Mouse (Mus musculus) MEL (cell line): Measurements from ENCODE around the gene Ptpn14. TPM values are rescaled to one million over a fixed set of nuclear protein-coding genes. Genes with fewer than 3 reads are reported as not detected.

ENCODE experiments used
- DNase-seq: peaks from one replicate; pipeline ENCODE4 v3.0.0; 2011; ENCODE audit warnings: low read depth, low spot score
- H3K27ac ChIP-seq: 2 replicates; pipeline ENCODE4 v1.5.1; 2012; ENCODE audit warnings: low read depth, mild to moderate bottlenecking, control low read depth, low read length, moderate library complexity; ENCODE audit not compliant: control insufficient read depth
- H3K27me3 ChIP-seq, 2 experiments: fragments of 150-350 bp in 1 of 2; sonication (generic) in 1 of 2; 2 replicates each; pipeline ENCODE4 v1.6.1; 2012; ENCODE audit warnings: low read length in 2 of 2, mild to moderate bottlenecking in 2 of 2, improper control_type of control experiment in 1 of 2, moderate library complexity in 1 of 2; ENCODE audit not compliant: insufficient read depth in 2 of 2, control insufficient read depth in 1 of 2
- H3K36me3 ChIP-seq, 2 experiments: 2 replicates each; pipeline ENCODE4 v1.6.1; 2012 to 2014; ENCODE audit warnings: low read length in 2 of 2, improper control_type of control experiment in 1 of 2, inconsistent platforms in 1 of 2, mild to moderate bottlenecking in 1 of 2; ENCODE audit not compliant: insufficient read depth in 2 of 2, control insufficient read depth in 1 of 2
- H3K4me1 ChIP-seq, 2 experiments: fragments of 150-350 bp in 1 of 2; sonication (generic) in 1 of 2; 2 replicates each; pipeline ENCODE4 v1.6.1; 2012; ENCODE audit warnings: low read length in 2 of 2, improper control_type of control experiment in 1 of 2, mild to moderate bottlenecking in 1 of 2; ENCODE audit not compliant: insufficient read depth in 2 of 2, control insufficient read depth in 1 of 2
- H3K4me3 ChIP-seq, 2 experiments: fragments of 150-350 bp in 1 of 2; sonication (generic) in 1 of 2; 2 replicates each; pipeline ENCODE4 v1.5.1; 2012; ENCODE audit warnings: low read depth in 2 of 2, low read length in 2 of 2, mild to moderate bottlenecking in 2 of 2, moderate library complexity in 2 of 2, control low read depth in 1 of 2, improper control_type of control experiment in 1 of 2; ENCODE audit not compliant: control insufficient read depth in 1 of 2, insufficient read depth in 1 of 2
- H3K79me2 ChIP-seq: 2 replicates; pipeline ENCODE4 v1.6.1; 2012; ENCODE audit warnings: mild to moderate bottlenecking, low read length, moderate library complexity; ENCODE audit not compliant: control insufficient read depth, poor library complexity, insufficient read depth
- H3K9ac ChIP-seq: 2 replicates; pipeline ENCODE4 v1.6.1; 2012; ENCODE audit warnings: low read depth, mild to moderate bottlenecking, control low read depth, low read length, moderate library complexity; ENCODE audit not compliant: control insufficient read depth, poor library complexity, severe bottlenecking
- H3K9me3 ChIP-seq: fragments of 150-350 bp; sonication (generic); replicated peaks from 2 replicates; pipeline ENCODE4 v1.6.1; 2012; ENCODE audit warnings: mild to moderate bottlenecking, low read length, improper control_type of control experiment, moderate library complexity; ENCODE audit not compliant: insufficient read depth
- BHLHE40 ChIP-seq: IDR thresholded peaks from 2 replicates; pipeline ENCODE4 v1.6.1; 2012; ENCODE audit warnings: low read depth, mild to moderate bottlenecking, inconsistent platforms, low read length, improper control_type of control experiment, borderline replicate concordance
- CHD1 ChIP-seq: IDR thresholded peaks from 2 replicates; pipeline ENCODE4 v1.6.1; 2012; ENCODE audit warnings: low read depth, mild to moderate bottlenecking, inconsistent platforms, low read length, improper control_type of control experiment
- CTCF ChIP-seq, 3 experiments: IDR thresholded peaks in 2 of 3; conservative IDR thresholded peaks in 1 of 3; 2 replicates each; pipeline ENCODE4 v1.5.1; 2011 to 2012; ENCODE audit warnings: low read length in 3 of 3, low read depth in 2 of 3, mild to moderate bottlenecking in 2 of 3, improper control_type of control experiment in 1 of 3, inconsistent platforms in 1 of 3, mixed read lengths in 1 of 3, moderate library complexity in 1 of 3; ENCODE audit not compliant: control insufficient read depth in 1 of 3, insufficient read depth in 1 of 3, poor library complexity in 1 of 3, severe bottlenecking in 1 of 3
- E2F4 ChIP-seq: IDR thresholded peaks from 2 replicates; pipeline ENCODE4 v1.6.1; 2011; ENCODE audit warnings: low read depth, low read length, improper control_type of control experiment, borderline replicate concordance
- EP300 ChIP-seq, 2 experiments: IDR thresholded peaks; 2 replicates each; pipeline ENCODE4 v1.6.1; 2011; ENCODE audit warnings: improper control_type of control experiment in 2 of 2, low read length in 2 of 2, low read depth in 1 of 2, mild to moderate bottlenecking in 1 of 2
- ETS1 ChIP-seq: IDR thresholded peaks from 2 replicates; pipeline ENCODE4 v1.6.1; 2012; ENCODE audit warnings: low read depth, mild to moderate bottlenecking, inconsistent platforms, low read length, improper control_type of control experiment, moderate library complexity
- GABPA ChIP-seq: IDR thresholded peaks from 2 replicates; pipeline ENCODE4 v1.6.1; 2012; ENCODE audit warnings: low read depth, mild to moderate bottlenecking, inconsistent platforms, low read length, improper control_type of control experiment, moderate library complexity
- HCFC1 ChIP-seq: IDR thresholded peaks from 2 replicates; pipeline ENCODE4 v1.6.1; 2012; ENCODE audit warnings: low read depth, mild to moderate bottlenecking, inconsistent platforms, low read length, improper control_type of control experiment, moderate library complexity
- KAT2A ChIP-seq: conservative IDR thresholded peaks from 2 replicates; pipeline ENCODE4 v1.6.1; 2012; ENCODE audit warnings: low read depth, low read length, improper control_type of control experiment, inconsistent platforms
- MAX ChIP-seq: IDR thresholded peaks from 2 replicates; pipeline ENCODE4 v1.6.1; 2011; ENCODE audit warnings: low read length, improper control_type of control experiment
- MEF2A ChIP-seq: IDR thresholded peaks from 2 replicates; pipeline ENCODE4 v1.6.1; 2014; ENCODE audit warnings: low read depth, mild to moderate bottlenecking, inconsistent platforms, low read length, improper control_type of control experiment; ENCODE audit not compliant: poor library complexity, insufficient replicate concordance, severe bottlenecking; ENCODE audit errors: extremely low read depth
- MXI1 ChIP-seq: IDR thresholded peaks from 2 replicates; pipeline ENCODE4 v1.6.1; 2011; ENCODE audit warnings: mild to moderate bottlenecking, low read depth, low read length, improper control_type of control experiment
- MYB ChIP-seq: IDR thresholded peaks from 2 replicates; pipeline ENCODE4 v1.6.1; 2011; ENCODE audit warnings: mild to moderate bottlenecking, low read depth, low read length, improper control_type of control experiment
- MYC ChIP-seq: IDR thresholded peaks from 2 replicates; pipeline ENCODE4 v1.6.1; 2011; ENCODE audit warnings: low read depth, mild to moderate bottlenecking, low read length, improper control_type of control experiment, moderate library complexity
- NRF1 ChIP-seq: IDR thresholded peaks from 2 replicates; pipeline ENCODE4 v1.6.1; 2014; ENCODE audit warnings: low read depth, mild to moderate bottlenecking, inconsistent platforms, low read length, improper control_type of control experiment, moderate library complexity; ENCODE audit not compliant: poor library complexity, insufficient read depth, severe bottlenecking
- POLR2AphosphoS2 ChIP-seq: IDR thresholded peaks from 2 replicates; pipeline ENCODE4 v1.6.1; 2011; ENCODE audit warnings: low read length, improper control_type of control experiment
- RAD21 ChIP-seq: IDR thresholded peaks from 2 replicates; pipeline ENCODE4 v1.6.1; 2011; ENCODE audit warnings: mild to moderate bottlenecking, low read depth, low read length, improper control_type of control experiment
- SIN3A ChIP-seq: IDR thresholded peaks from 2 replicates; pipeline ENCODE4 v1.6.1; 2012; ENCODE audit warnings: low read length, improper control_type of control experiment, inconsistent platforms
- SMC3 ChIP-seq: IDR thresholded peaks from 2 replicates; pipeline ENCODE4 v1.6.1; 2011; ENCODE audit warnings: low read depth, low read length, improper control_type of control experiment
- TAL1 ChIP-seq: IDR thresholded peaks from 2 replicates; pipeline ENCODE4 v1.6.1; 2012; ENCODE audit warnings: mild to moderate bottlenecking, inconsistent platforms, low read length, moderate library complexity, mixed read lengths
- TBP ChIP-seq: IDR thresholded peaks from 2 replicates; pipeline ENCODE4 v1.8.0; 2011; ENCODE audit warnings: low read depth, low read length, improper control_type of control experiment
- UBTF ChIP-seq: IDR thresholded peaks from 2 replicates; pipeline ENCODE4 v1.6.1; 2012; ENCODE audit warnings: low read depth, mild to moderate bottlenecking, inconsistent platforms, low read length, improper control_type of control experiment, moderate library complexity, borderline replicate concordance; ENCODE audit not compliant: insufficient read depth
- USF2 ChIP-seq, 2 experiments: IDR thresholded peaks; 2 replicates each; pipeline ENCODE4 v1.6.1; 2011 to 2012; ENCODE audit warnings: improper control_type of control experiment in 2 of 2, low read length in 2 of 2, borderline replicate concordance in 1 of 2, inconsistent platforms in 1 of 2, low read depth in 1 of 2, mild to moderate bottlenecking in 1 of 2; ENCODE audit not compliant: insufficient read depth in 1 of 2
- ZC3H11A ChIP-seq: IDR thresholded peaks from 2 replicates; pipeline ENCODE4 v1.6.1; 2012; ENCODE audit warnings: low read depth, mild to moderate bottlenecking, inconsistent platforms, low read length, improper control_type of control experiment
- ZKSCAN1 ChIP-seq: IDR thresholded peaks from 2 replicates; pipeline ENCODE4 v1.6.1; 2012; ENCODE audit warnings: low read depth, mild to moderate bottlenecking, inconsistent platforms, low read length, improper control_type of control experiment, moderate library complexity
- ZNF384 ChIP-seq: IDR thresholded peaks from 2 replicates; pipeline ENCODE4 v1.6.1; 2012; ENCODE audit warnings: low read depth, mild to moderate bottlenecking, inconsistent platforms, low read length, improper control_type of control experiment
- polyA plus RNA-seq, 2 experiments: library from polyadenylated mRNA; stranded (reverse) in 1 of 2; unstranded in 1 of 2; fragments of >175 nt in 1 of 2; fragments of >200 nt in 1 of 2; gene quantifications; 2 replicates each; pipeline versions ENCODE4 v1.2.1 to v1.2.4; 2012; ENCODE audit warnings: low replicate concordance in 2 of 2, low read depth in 1 of 2; ENCODE audit not compliant: insufficient read length in 2 of 2, insufficient read depth in 1 of 2, missing spikeins in 1 of 2
- total RNA-seq: library from RNA; depleted of rRNA; stranded (reverse); fragments of 300-350 nt; gene quantifications from 2 replicates; pipeline ENCODE4 v1.2.3, GENCODE M21; 2012

Ptpn14 gene
- total and polyA plus RNA-seq, 3 experiments: 0.62 to 1.0 TPM; not detected in 1

GRCm38 (mm10) chr1:189902413-189902812, 174.3 kb downstream of the Ptpn14 start:
- H3K27ac ChIP-seq: no peak overlapping the region
- H3K4me3 ChIP-seq: no peak overlapping the region
- no peaks in the 10 kb centered on the region for H3K4me1 ChIP-seq
- no peak for DNase-seq
- peaks cover 0 to 7% of the 10 kb centered on the region in 2 experiments; a peak in 2 of 4 replicates for H3K36me3 ChIP-seq
- no peaks in the 10 kb centered on the region for H3K79me2 ChIP-seq
- no peak for TF ChIP-seq GABPA
- no peak for TF ChIP-seq UBTF
- no peak for TF ChIP-seq MYB
- TF ChIP-seq USF2 (IDR thresholded peaks at IDR 0.05; ENCODE audit: borderline replicate concordance in 1 of 2, insufficient read depth in 1 of 2, low read depth in 1 of 2, low read length in 2 of 2): no peak
- no peak for TF ChIP-seq ETS1
- no peak for TF ChIP-seq MXI1
- no peak for TF ChIP-seq EP300 (IDR thresholded peaks at IDR 0.05; ENCODE audit: low read depth in 1 of 2, low read length in 2 of 2)
- no peak for TF ChIP-seq ZC3H11A
- no peak for TF ChIP-seq ZKSCAN1
- TF ChIP-seq POLR2AphosphoS2: no peak
- no peak for TF ChIP-seq MEF2A
- TF ChIP-seq ZNF384: no peak
- no peak for TF ChIP-seq NRF1
- TF ChIP-seq E2F4: no peak
- no peak for TF ChIP-seq SIN3A
- no peak for TF ChIP-seq MYC
- no peak for TF ChIP-seq CHD1
- no peak for TF ChIP-seq CTCF (IDR thresholded peaks at IDR 0.05 in 2 of 3, conservative IDR thresholded peaks at IDR 0.05 in 1 of 3; ENCODE audit: control insufficient read depth in 1 of 3, insufficient read depth in 1 of 3, low read depth in 2 of 3, low read length in 3 of 3, poor library complexity in 1 of 3, severe bottlenecking in 1 of 3)
- no peak for TF ChIP-seq RAD21
- no peak for TF ChIP-seq KAT2A
- H3K9ac ChIP-seq: no peak overlapping the region
- no peaks in the 10 kb centered on the region for H3K27me3 ChIP-seq
- no peaks in the 10 kb centered on the region for H3K9me3 ChIP-seq

- TF ChIP-seq TBP (no peak), MAX (no peak), ZKSCAN1 (no peak), BHLHE40 (no peak), TAL1 (no peak), ETS1 (no peak), HCFC1 (no peak), GABPA (no peak), EP300 (IDR thresholded peaks at IDR 0.05; ENCODE audit: low read depth in 1 of 2, low read length in 2 of 2) (no peak), UBTF (no peak), CHD1 (no peak), ZNF384 (no peak), SMC3 (no peak), ZC3H11A (no peak)
- no peak overlapping the region for H3K27ac ChIP-seq
- H3K4me3 ChIP-seq: no peak overlapping the region
- no peaks in the 10 kb centered on the region for H3K9me3 ChIP-seq
- no peaks in the 10 kb centered on the region for H3K79me2 ChIP-seq
- peaks cover 0 to 6% of the 10 kb centered on the region in 2 experiments; a peak in 1 of 4 replicates for H3K36me3 ChIP-seq
- no peak overlapping the region for H3K9ac ChIP-seq
- no peaks in the 10 kb centered on the region for H3K27me3 ChIP-seq
- DNase-seq: no peak
- H3K4me1 ChIP-seq: no peaks in the 10 kb centered on the region
Observed at GRCm38 (mm10) chr1:189903169-189903568, 175.1 kb downstream of the Ptpn14 start.
